Mouse (Mus musculus) small intestine, adult 2 months (tissue): Measurements from ENCODE around the gene Sarm1.

Experiments used
- CTCF ChIP-seq: fragments of 200-500 bp; IDR thresholded peaks from 2 replicates; pipeline ENCODE4 v1.5.1; 2012; ENCODE audit warnings: low read depth, mild to moderate bottlenecking, control low read depth, inconsistent platforms, low read length, moderate library complexity, mixed read lengths; ENCODE audit not compliant: insufficient replicate concordance, insufficient read length; ENCODE audit errors: extremely low read depth
- POLR2A ChIP-seq: fragments of 200-500 bp; IDR thresholded peaks from 2 replicates; pipeline ENCODE4 v1.6.1; 2012; ENCODE audit warnings: low read depth, mild to moderate bottlenecking, control low read depth, inconsistent platforms, low read length, moderate library complexity

DNA sequence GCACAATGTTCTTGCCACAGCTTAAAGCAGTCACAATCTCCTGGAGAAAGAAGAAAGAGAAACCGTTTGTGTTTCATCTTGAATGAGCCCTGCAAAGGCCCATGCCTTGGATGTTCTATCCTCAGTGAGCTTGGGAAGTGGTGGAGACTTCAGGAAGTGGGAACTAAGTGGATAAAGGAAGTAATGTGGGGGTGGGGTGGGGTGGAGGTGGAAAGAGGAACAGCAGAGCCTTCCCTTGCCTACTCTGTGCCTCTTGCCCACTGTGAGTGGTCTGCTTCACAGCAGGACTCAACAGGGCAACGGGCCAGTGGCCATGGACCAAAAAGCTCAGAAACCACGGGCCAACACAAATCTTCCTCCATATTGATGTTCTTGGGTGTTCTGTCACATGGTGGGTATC, 22.3 kb downstream of the Sarm1 start:
- TF ChIP-seq CTCF = no peak
- no peak for TF ChIP-seq POLR2A
